Mouse (Mus musculus) MEL (cell line): ENCODE measurements at regions not wholly inside any gene's neighbourhood (a gene's known extent, or its start where the extent isn't known, plus 50 kb on each side); places are given as distances from the start of the nearest gene placed in this dataset.

ENCODE experiments used
- CHD2 ChIP-seq: IDR thresholded peaks from 2 replicates; pipeline ENCODE4 v1.6.1; 2011; ENCODE audit warnings: low read length, improper control_type of control experiment
- ELF1 ChIP-seq: IDR thresholded peaks from 2 replicates; pipeline ENCODE4 v1.6.1; 2014; ENCODE audit warnings: low read depth, mild to moderate bottlenecking, inconsistent platforms, low read length, improper control_type of control experiment, moderate library complexity

- TF ChIP-seq CHD2 (no peak), ELF1 (no peak)
These were observed 87.9 kb upstream of the Elovl6 start for GRCm38 (mm10) chr3:129444221-129444620.
